Mouse (Mus musculus): ENCODE results near the gene Pttg1ip.

DNA sequence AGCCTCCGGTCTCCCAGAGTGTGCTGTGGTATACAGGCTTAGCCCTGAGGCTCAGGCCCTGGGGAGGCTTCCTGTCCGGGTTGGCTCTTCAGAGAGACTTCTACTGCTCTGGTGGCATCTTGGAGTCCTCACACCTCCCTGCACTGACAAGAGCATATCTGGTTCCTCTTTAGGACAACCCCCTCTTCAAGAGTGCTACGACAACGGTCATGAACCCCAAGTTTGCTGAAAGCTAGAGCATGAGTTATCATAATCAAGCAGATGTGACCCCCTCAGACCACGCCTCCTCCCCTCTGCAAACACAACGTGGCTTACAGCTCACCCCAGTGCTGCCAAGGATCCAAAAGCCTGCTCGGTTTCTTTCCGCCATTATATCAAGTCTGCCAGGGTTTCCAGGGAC lies 16.5 kb upstream of the Pttg1ip start:
- TF ChIP-seq CTCF (IDR thresholded peaks at IDR 0.05; ENCODE audit: low read depth) (no peak), EP300 (IDR thresholded peaks at IDR 0.05; ENCODE audit: low read depth) (no peak)
